Mouse (Mus musculus) liver, postnatal 0 days (tissue): Measurements from ENCODE around the gene Nudt9. TPM values are rescaled to one million over a fixed set of nuclear protein-coding genes. Genes with fewer than 3 reads are reported as not detected.

Experiments
- ATAC-seq: fragments of 200-750 bp; cut with Nextera tagmentation; 2 replicates; pipeline ENCODE4 v1.8.0; 2017; ENCODE audit warnings: mild to moderate bottlenecking, moderate library complexity
- DNase-seq: peaks from one replicate; pipeline ENCODE4 v3.0.0-alpha.2; 2016
- H3K27ac ChIP-seq: fragments of 300-500 bp; sonication (generic); 2 replicates; pipeline ENCODE4 v1.5.1; 2014; ENCODE audit warnings: antibody characterized with exemption, moderate library complexity, mild to moderate bottlenecking, low read depth
- H3K27me3 ChIP-seq: fragments of 300-500 bp; sonication (generic); 2 replicates; pipeline ENCODE4 v1.6.1; 2014; ENCODE audit warnings: low read length, control low read depth, mixed read lengths; ENCODE audit not compliant: insufficient read depth
- H3K36me3 ChIP-seq: fragments of 300-500 bp; sonication (generic); replicated peaks from 2 replicates; pipeline ENCODE4 v1.6.1; 2014; ENCODE audit warnings: mild to moderate bottlenecking, control low read depth, low read length, moderate library complexity, mixed read lengths; ENCODE audit not compliant: insufficient read depth
- H3K4me1 ChIP-seq: fragments of 300-500 bp; sonication (generic); 2 replicates; pipeline ENCODE4 v1.6.1; 2014; ENCODE audit warnings: antibody characterized with exemption, mild to moderate bottlenecking, control low read depth; ENCODE audit not compliant: insufficient read depth
- H3K4me2 ChIP-seq: fragments of 300-500 bp; sonication (generic); 2 replicates; pipeline ENCODE4 v1.6.1; 2014; ENCODE audit warnings: low read depth, mild to moderate bottlenecking, low read length, moderate library complexity, mixed read lengths
- H3K4me3 ChIP-seq: fragments of 300-500 bp; sonication (generic); 2 replicates; pipeline ENCODE4 v1.5.1; 2014; ENCODE audit warnings: low read depth, low read length
- H3K9ac ChIP-seq: fragments of 300-500 bp; sonication (generic); replicated peaks from 2 replicates; pipeline ENCODE4 v1.6.1; 2014; ENCODE audit warnings: mild to moderate bottlenecking, moderate library complexity
- H3K9me3 ChIP-seq: fragments of 300-500 bp; sonication (generic); 2 replicates; pipeline ENCODE4 v1.6.1; 2016; ENCODE audit warnings: mild to moderate bottlenecking, control low read depth, low read length, mixed read lengths
- CTCF ChIP-seq: sonication (generic); IDR thresholded peaks from 2 replicates; pipeline ENCODE4 v1.5.1; 2016; ENCODE audit warnings: antibody characterized with exemption, low read depth
- EP300 ChIP-seq: IDR thresholded peaks from 2 replicates; pipeline ENCODE4 v1.6.1; 2016; ENCODE audit warnings: antibody characterized with exemption, low read depth, mild to moderate bottlenecking
- WGBS: fragments of 180-500 bp; shearing (Covaris S2); extraction: QIAGEN DNeasy Blood & Tissue Kit; methylation state at CpG from one replicate; pipeline ENCODE4 v1.1.7; 2014; ENCODE audit not compliant: insufficient replicate concordance; 5-methylcytosine and 5-hydroxymethylcytosine counted together
- microRNA-seq: library from miRNA; unstranded; fragments of <30 nt; microRNA quantifications from one replicate; pipeline ENCODE4, GENCODE M21; 2016
- polyA plus RNA-seq: library from polyadenylated mRNA; unstranded; fragments of >200 nt; fragmentation: Nextera tagmentation; extraction: Ambion mirVana; gene quantifications from 2 replicates; pipeline ENCODE4 v1.2.1, GENCODE M21; 2015

The Nudt9 gene
- polyA plus RNA-seq, 1 experiment from 2014 or later = 48.5 TPM

DNA sequence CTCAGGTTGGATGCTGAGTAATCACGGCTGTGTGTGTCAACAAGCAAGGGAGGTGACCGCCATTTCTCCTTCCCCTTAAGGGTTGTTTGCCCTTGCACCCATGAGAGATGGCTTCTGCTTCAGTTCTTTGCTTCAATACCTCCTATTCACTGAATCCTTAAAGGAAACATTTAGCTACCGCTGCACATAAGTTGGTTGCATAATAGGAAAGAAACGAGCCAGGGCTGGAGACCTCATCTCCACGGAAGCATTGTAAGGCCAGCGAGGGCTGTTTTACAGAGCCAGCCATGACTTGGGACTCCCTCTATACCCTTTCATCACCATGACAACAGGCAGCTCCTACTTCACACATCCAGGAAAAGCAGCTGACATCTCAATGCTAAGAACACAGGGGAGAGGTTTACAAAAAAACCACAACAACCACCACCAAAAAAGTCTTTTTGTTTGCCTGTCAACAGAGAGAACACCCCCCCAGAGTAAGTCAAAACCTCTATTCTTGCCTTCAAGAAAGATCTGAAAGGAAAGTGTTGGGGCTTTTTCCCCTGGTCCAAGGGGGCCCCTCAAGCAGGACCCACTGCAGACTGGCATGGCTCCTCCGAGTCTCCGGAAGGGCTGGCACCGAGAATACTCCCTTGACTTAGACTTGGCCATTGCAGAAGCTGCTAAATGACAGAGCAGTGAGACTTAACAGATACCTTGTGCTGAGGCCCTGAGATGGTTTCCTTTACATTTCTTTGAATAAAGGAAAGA, 64.2 kb downstream of the Nudt9 start:
- 43% methylated on average over 9 of the region's 9 CpGs for WGBS
- DNase-seq (no peak), ATAC-seq (no peak)
- Histone ChIP-seq H3K27me3 (no peaks in the 10 kb centered on the region), H3K9ac (no peak overlapping the region), H3K4me2 (no peak overlapping the region), H3K4me3 (no peak overlapping the region), H3K9me3 (no peaks in the 10 kb centered on the region), H3K27ac (no peak overlapping the region), H3K4me1 (no peaks in the 10 kb centered on the region), H3K36me3 (no peaks in the 10 kb centered on the region)
- TF ChIP-seq CTCF (no peak), EP300 (no peak)

DNA sequence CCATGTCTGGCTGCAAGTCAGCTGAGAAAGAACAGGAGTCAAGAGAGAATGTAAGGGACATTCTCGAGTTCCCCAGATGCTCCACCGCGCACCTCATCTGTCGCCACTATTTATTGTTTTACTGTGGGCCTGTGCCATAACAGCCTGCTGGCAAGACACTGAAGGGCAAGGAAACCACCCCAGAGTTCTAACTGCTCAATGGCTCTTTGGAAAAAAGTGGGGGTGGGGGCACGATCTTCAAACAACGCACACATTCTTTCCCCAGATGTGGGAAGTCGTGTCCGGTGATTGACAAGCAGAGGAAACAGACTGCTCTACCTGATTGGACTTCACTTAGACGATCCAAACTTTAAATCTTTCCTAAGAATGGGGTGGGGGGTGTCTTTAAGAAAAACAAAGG, 65.9 kb downstream of the Nudt9 start:
- no peaks in the 10 kb centered on the region for H3K36me3 ChIP-seq

DNA sequence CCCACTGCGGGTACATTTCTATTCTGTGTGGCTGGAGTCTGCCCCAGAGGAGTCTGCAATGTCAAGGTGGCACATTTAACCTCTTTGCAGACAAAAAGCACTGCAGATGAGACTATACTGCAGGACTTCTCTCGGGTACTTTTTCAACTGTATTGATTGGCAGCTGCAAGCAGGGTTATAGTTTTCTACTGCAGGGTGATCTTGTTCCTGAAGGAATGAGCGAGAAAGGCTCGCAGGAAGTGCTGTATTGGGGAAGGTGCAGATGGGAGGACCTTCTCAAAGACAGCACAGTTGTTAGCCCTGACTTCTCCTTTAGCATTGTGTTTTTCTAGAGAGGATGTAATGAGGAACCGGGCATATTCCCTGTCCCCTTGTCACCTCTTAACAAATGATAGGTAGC, 66.4 kb downstream of the Nudt9 start:
- H3K9ac ChIP-seq = no peak overlapping the region
- no peaks in the 10 kb centered on the region for H3K36me3 ChIP-seq
- H3K27ac ChIP-seq = no peak overlapping the region
- WGBS = 19% methylated on average over 5 of the region's 5 CpGs
- H3K4me2 ChIP-seq = no peak overlapping the region
- no peaks in the 10 kb centered on the region for H3K27me3 ChIP-seq
- TF ChIP-seq CTCF (no peak), EP300 (no peak)
- no peak for ATAC-seq
- H3K4me3 ChIP-seq = no peak overlapping the region
- DNase-seq = no peak
- H3K4me1 ChIP-seq = no peaks in the 10 kb centered on the region
- no peaks in the 10 kb centered on the region for H3K9me3 ChIP-seq

More for the DNA sequence above, 65.9 kb downstream of the Nudt9 start:
- DNase-seq (no peak), ATAC-seq (no peak)
- 17% methylated on average over 9 of the region's 9 CpGs for WGBS
- Histone ChIP-seq H3K9ac (no peak overlapping the region), H3K9me3 (no peaks in the 10 kb centered on the region), H3K4me2 (no peak overlapping the region), H3K27ac (no peak overlapping the region), H3K4me3 (no peak overlapping the region), H3K4me1 (no peaks in the 10 kb centered on the region), H3K27me3 (no peaks in the 10 kb centered on the region)
- no peak for TF ChIP-seq EP300
- no peak for TF ChIP-seq CTCF

DNA sequence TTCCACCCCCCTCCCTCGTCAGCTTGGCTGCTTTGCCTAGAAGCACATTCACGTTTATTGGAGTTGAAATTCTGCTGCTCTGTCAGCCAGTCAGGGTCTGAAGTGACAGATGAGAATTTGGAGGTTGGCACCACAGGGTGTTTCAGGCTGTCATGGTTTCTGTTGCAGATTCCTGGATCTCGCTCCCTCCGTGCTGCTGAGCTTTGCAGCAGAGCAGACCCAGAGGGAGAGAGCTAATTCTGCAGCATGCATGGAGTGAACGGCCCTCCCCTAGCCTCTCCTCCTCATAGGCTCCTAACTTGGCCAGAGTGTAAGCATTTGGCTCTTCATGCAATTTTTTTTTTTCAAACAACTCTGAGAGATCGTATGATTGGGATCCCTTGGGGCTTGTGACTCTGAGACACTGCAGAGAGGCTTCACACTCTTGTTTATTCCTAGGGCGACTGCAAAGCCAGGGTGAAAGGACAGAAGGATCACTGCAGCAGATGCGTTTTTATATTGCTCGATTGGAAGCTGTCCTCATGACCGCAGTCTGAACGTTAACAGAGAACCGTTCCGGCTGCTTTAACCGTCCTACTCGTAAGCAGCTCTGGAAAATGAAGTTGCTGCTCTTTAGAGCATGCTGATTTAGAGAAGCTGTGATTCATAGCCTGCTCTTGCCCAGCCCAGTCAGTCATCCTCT, 67.5 kb downstream of the Nudt9 start, which contains the start of gene Sparcl1:
TSS of gene Sparcl1 (minus strand) at position 243 of the 682 bp plus-strand sequence.
- 45% methylated on average over 15 of the region's 15 CpGs for WGBS
- no peak for TF ChIP-seq EP300
- TF ChIP-seq CTCF = no peak
- 0 out of 2 replicates have a peak within 1 kb of the TSS, but pooled peaks have one; percentile 18 for H3K4me2 ChIP-seq
- H3K27ac ChIP-seq = peak within 1 kb of the TSS; percentile 16; the same call in 1 of the 2 replicates
- no peaks in the 10 kb centered on the region for H3K9me3 ChIP-seq
- no peak within 1 kb of the TSS for H3K9ac ChIP-seq
- H3K36me3 ChIP-seq = no peaks in the 10 kb centered on the region
- no peak within 1 kb of the TSS for H3K4me3 ChIP-seq
- no peak for ATAC-seq
- no peaks in the 10 kb centered on the region for H3K27me3 ChIP-seq
- no peak for DNase-seq
- H3K4me1 ChIP-seq = no peaks in the 10 kb centered on the region

Small RNAs within 50 kb of the gene (microRNA-seq; reads per million reads assigned to microRNA genes)
- 4.5 reads per million, percentile 6 among the genes with 10 or more reads in this experiment for gene Mir5619

Other genes starting within 250 kb of the Nudt9 start
- 1.5 and 1.9 TPM in 2 replicates for gene Klhl8, start 135.0 kb upstream of the Nudt9 start, polyA plus RNA-seq
- 459 and 502 TPM in 2 replicates for gene Hsd17b13, start 68.9 kb upstream of the Nudt9 start, polyA plus RNA-seq
- 26.7 and 27.1 TPM in 2 replicates for gene Hsd17b11, start 24.4 kb upstream of the Nudt9 start, polyA plus RNA-seq
- gene Gm17660, start 31.3 kb downstream of the Nudt9 start, polyA plus RNA-seq = not detected in 2 replicates
- gene Sparcl1, start 67.4 kb downstream of the Nudt9 start, polyA plus RNA-seq = 5.2 and 6.3 TPM in 2 replicates
- not detected in 2 replicates for gene Dspp, start 124.4 kb downstream of the Nudt9 start, polyA plus RNA-seq
- gene Dmp1, start 156.3 kb downstream of the Nudt9 start, polyA plus RNA-seq = not detected in 2 replicates